Mouse (Mus musculus) stomach, postnatal 0 days (tissue): ENCODE measurements around the gene Tm9sf3.

Source experiments
- CTCF ChIP-seq: IDR thresholded peaks from 2 replicates; pipeline ENCODE4 v1.5.1; 2016; ENCODE audit warnings: antibody characterized with exemption, low read depth, mild to moderate bottlenecking, moderate library complexity
- EP300 ChIP-seq: optimal IDR thresholded peaks from 2 replicates; pipeline ENCODE3; 2016; ENCODE audit warnings: antibody characterized with exemption

- no peak for TF ChIP-seq CTCF
- no peak for TF ChIP-seq EP300
Observed at GRCm38 (mm10) chr19:41164447-41165095, 99.2 kb downstream of the Tm9sf3 start.
